Mouse (Mus musculus): ENCODE measurements around the gene Rpl36a.

DNA sequence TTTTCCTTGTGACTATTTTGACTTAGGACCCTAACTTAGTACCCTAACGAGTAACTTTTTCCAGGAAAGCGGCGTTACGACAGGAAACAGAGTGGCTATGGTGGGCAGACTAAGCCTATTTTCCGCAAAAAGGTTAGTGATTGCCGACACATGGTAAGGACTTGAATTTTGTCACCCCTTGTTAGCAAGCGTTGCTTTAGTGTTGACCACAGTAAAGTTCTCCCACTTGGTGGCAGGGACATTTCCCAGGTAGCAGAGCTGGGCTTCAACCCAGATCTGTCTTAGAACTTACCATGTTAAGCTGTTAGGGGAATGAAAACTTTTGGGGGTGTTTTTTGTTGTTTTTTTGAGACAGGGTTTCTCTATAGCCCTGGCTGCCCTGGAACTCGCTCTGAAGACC is 993 bp downstream of the Rpl36a start:
- no peak for TF ChIP-seq MAFK (IDR thresholded peaks at IDR 0.05; ENCODE audit: insufficient read depth, low read depth, low read length)
- no peak for TF ChIP-seq ZC3H11A (IDR thresholded peaks at IDR 0.05; ENCODE audit: borderline replicate concordance, low read depth, low read length)
